Mouse (Mus musculus) adrenal gland, postnatal 10 days (tissue): ENCODE results near the gene Ccr7. TPM values are rescaled to one million over a fixed set of nuclear protein-coding genes. Genes with fewer than 3 reads are reported as not detected.

Source experiments
- total RNA-seq, 2 experiments: library from RNA; stranded (reverse); gene quantifications; 2 replicates each; pipeline ENCODE4 v1.2.3; 2021

The Ccr7 gene
- total RNA-seq, 2 experiments from 2014 or later, result 3.6 to 3.7 TPM

Other genes starting within 250 kb of the Ccr7 start
- 1 to 10 TPM; 3.8 to 6.5 TPM for gene Cdc6, start 247.3 kb downstream of the Ccr7 start, total RNA-seq
- 10 to 100 TPM; 26.2 to 34.7 TPM for gene Rara, start 227.3 kb downstream of the Ccr7 start, total RNA-seq
- under 1 TPM; 0.45 to 0.73 TPM for gene Gjd3, start 172.1 kb downstream of the Ccr7 start, total RNA-seq
- gene Top2a, start 130.9 kb downstream of the Ccr7 start, total RNA-seq, result 10 to 100 TPM; 54.0 to 73.1 TPM
- 100 to 1,000 TPM; 219 to 333 TPM for gene Igfbp4, start 113.8 kb downstream of the Ccr7 start, total RNA-seq
- gene Tns4, start 65.8 kb downstream of the Ccr7 start, total RNA-seq, result under 1 TPM; 0.12 to 0.51 TPM
- gene Smarce1, start 75.9 kb upstream of the Ccr7 start, total RNA-seq, result 10 to 100 TPM; 53.6 to 64.9 TPM
- 1 to 10 TPM; 1.8 to 3.3 TPM for gene Krt222, start 89.0 kb upstream of the Ccr7 start, total RNA-seq
- not detected for gene Krt24, start 130.2 kb upstream of the Ccr7 start, total RNA-seq
- under 1 TPM in 1 of 2 experiments, not detected in 1; 0.18 TPM for gene Krt25, start 167.9 kb upstream of the Ccr7 start, total RNA-seq
- gene Krt26, start 182.9 kb upstream of the Ccr7 start, total RNA-seq, result not detected
- not detected for gene Krt27, start 196.0 kb upstream of the Ccr7 start, total RNA-seq
- gene Krt28, start 219.8 kb upstream of the Ccr7 start, total RNA-seq, result under 1 TPM in 1 of 2 experiments, not detected in 1; 0.21 TPM
- gene Krt10, start 234.3 kb upstream of the Ccr7 start, total RNA-seq, result 1 to 10 TPM; 7.0 to 8.2 TPM